Mouse (Mus musculus): Measurements from ENCODE around the gene Osbpl3.

- no peak for TF ChIP-seq CTCF (IDR thresholded peaks at IDR 0.05; ENCODE audit: control insufficient read depth, insufficient read depth, insufficient replicate concordance, low read depth, low read length)
- no peak for TF ChIP-seq POLR2A (IDR thresholded peaks at IDR 0.05; ENCODE audit: control insufficient read depth, low read depth, low read length)
Observed at GRCm38 (mm10) chr6:50366319-50366718, 89.7 kb downstream of the Osbpl3 start.
